Mouse (Mus musculus) intestine, postnatal 0 days (tissue): ENCODE data around the gene Tom1l1. TPM values are rescaled to one million over a fixed set of nuclear protein-coding genes. Genes with fewer than 3 reads are reported as not detected.
A peak's percentile ranks its signal among the peaks of the same experiment; 100 is the strongest.

ENCODE experiments used
- ATAC-seq: fragments of 200-750 bp; cut with Nextera tagmentation; 2 replicates; pipeline ENCODE4 v1.8.0; 2017; ENCODE audit warnings: mild to moderate bottlenecking, moderate TSS enrichment, moderate library complexity
- H3K27ac ChIP-seq: fragments of 300-500 bp; sonication (generic); 2 replicates; pipeline ENCODE4 v1.5.1; 2014; ENCODE audit warnings: mild to moderate bottlenecking, low read depth, low read length, moderate library complexity
- H3K27me3 ChIP-seq: fragments of 300-500 bp; sonication (generic); replicated peaks from 2 replicates; pipeline ENCODE4 v1.6.1; 2014; ENCODE audit warnings: low read length, mixed read lengths; ENCODE audit not compliant: control insufficient read depth, insufficient read depth
- H3K36me3 ChIP-seq: fragments of 300-500 bp; sonication (generic); 2 replicates; pipeline ENCODE4 v1.6.1; 2014; ENCODE audit warnings: mild to moderate bottlenecking, moderate library complexity; ENCODE audit not compliant: control insufficient read depth, insufficient read depth
- H3K4me1 ChIP-seq: fragments of 300-500 bp; sonication (generic); replicated peaks from 2 replicates; pipeline ENCODE4 v1.6.1; 2014; ENCODE audit warnings: antibody characterized with exemption, low read length, mixed read lengths; ENCODE audit not compliant: control insufficient read depth, insufficient read depth
- H3K4me2 ChIP-seq: fragments of 300-500 bp; sonication (generic); replicated peaks from 2 replicates; pipeline ENCODE4 v1.6.1; 2014; ENCODE audit warnings: low read depth, mild to moderate bottlenecking, moderate library complexity
- H3K4me3 ChIP-seq: fragments of 300-500 bp; sonication (generic); 2 replicates; pipeline ENCODE4 v1.5.1; 2014; ENCODE audit warnings: low read depth, low read length
- H3K9ac ChIP-seq: fragments of 300-500 bp; sonication (generic); 2 replicates; pipeline ENCODE4 v1.6.1; 2014; ENCODE audit warnings: mild to moderate bottlenecking, low read depth, low read length
- H3K9me3 ChIP-seq: fragments of 300-500 bp; sonication (generic); 2 replicates; pipeline ENCODE4 v1.6.1; 2016; ENCODE audit warnings: mixed run types; ENCODE audit not compliant: control insufficient read depth
- CTCF ChIP-seq: sonication (generic); IDR thresholded peaks from 2 replicates; pipeline ENCODE4 v1.5.1; 2016; ENCODE audit warnings: low read depth, mild to moderate bottlenecking, control low read depth, antibody characterized with exemption, moderate library complexity
- WGBS: fragments of 180-500 bp; shearing (Covaris S2); extraction: QIAGEN DNeasy Blood & Tissue Kit; methylation state at CpG from one replicate; pipeline ENCODE4 v1.1.7; 2014; 5-methylcytosine and 5-hydroxymethylcytosine counted together
- polyA plus RNA-seq: library from polyadenylated mRNA; unstranded; fragments of >200 nt; fragmentation: Nextera tagmentation; extraction: Ambion mirVana; gene quantifications from 2 replicates; pipeline ENCODE4 v1.2.1, GENCODE M21; 2015

Tom1l1 gene
- polyA plus RNA-seq, 1 experiment from 2014 or later, result 61.2 TPM

DNA sequence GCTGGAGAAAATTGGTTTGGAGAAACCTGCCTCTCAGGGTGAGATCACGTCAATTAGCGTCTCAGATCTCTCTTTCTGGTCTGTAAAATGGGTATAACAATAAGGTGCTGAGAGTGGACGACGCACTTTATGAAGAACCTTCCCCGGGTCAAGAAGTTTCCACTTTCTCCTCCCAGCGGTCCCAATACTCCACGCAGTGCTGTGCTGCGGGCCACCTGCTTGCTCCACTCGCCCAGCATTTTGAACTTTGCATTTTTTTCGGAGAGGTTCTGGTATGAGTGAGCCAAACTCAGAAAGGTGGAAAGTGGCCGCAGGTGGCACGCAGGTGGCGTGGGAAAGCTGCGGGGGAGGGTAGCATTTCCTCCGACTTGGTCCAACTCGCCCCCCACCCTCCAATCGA is 1.1 kb downstream of the Tom1l1 start:
- no peaks in the 10 kb centered on the region for H3K27me3 ChIP-seq
- H3K36me3 ChIP-seq, result peaks cover 6% of the 10 kb centered on the region; the same call in 1 of the 2 replicates
- no peaks in the 10 kb centered on the region for H3K9me3 ChIP-seq
- peak; percentile 46 for ATAC-seq
- under 1% methylated on average over 17 of the region's 17 CpGs for WGBS
- 0 out of 2 replicates have a peak, but pooled peaks cover 3% of the 10 kb centered on the region for H3K4me1 ChIP-seq
- H3K4me2 ChIP-seq, result peak overlapping the region; percentile 89
- no peak for TF ChIP-seq CTCF
- peak overlapping the region; percentile 68 for H3K27ac ChIP-seq
- peak overlapping the region; percentile 68 for H3K9ac ChIP-seq
- peak overlapping the region; percentile 86 for H3K4me3 ChIP-seq

DNA sequence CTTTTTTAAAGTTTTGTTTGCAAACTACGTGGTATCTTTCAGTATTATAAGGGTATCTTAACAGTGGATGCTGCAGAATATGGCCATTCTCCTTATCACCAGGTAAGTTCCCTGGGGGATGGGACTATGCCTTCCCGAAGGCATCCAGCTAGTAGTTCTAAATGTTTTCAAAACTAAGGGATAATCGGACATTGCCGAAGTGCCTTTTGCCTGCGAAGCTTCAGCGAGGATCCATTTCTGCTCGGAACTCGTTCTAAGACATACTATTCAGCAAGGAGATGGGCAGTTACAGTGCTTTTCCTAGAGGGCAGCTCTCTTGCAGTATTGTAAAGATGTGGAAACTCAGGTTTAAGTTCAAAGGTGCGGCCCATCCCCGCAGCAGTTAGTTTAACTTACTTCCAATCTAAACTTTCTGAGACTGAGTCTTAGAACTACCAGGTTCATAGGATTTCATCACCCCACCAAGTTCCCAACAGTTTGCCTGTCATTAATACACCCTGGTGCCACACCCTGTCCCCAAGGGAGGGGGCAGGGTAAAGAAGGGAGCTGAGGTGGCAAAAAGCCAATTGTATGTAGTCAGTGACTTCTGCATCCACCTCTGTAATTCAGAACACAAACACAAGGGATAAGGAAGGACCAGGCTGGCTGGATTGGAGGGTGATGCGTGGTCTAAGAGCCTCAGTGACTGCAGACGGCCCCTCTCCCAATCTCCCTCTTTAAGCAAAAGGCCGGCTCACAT is 1.7 kb downstream of the Tom1l1 start:
- no peak for TF ChIP-seq CTCF
- peak overlapping the region; percentile 68 for H3K27ac ChIP-seq
- no peaks in the 10 kb centered on the region for H3K27me3 ChIP-seq
- H3K9me3 ChIP-seq, result no peaks in the 10 kb centered on the region
- ATAC-seq, result peak; percentile 73
- H3K36me3 ChIP-seq, result peaks cover 10% of the 10 kb centered on the region; the same call in 1 of the 2 replicates
- peak overlapping the region; percentile 86 for H3K4me3 ChIP-seq
- H3K4me1 ChIP-seq, result 0 out of 2 replicates have a peak, but pooled peaks cover 3% of the 10 kb centered on the region
- 48% methylated on average over 13 of the region's 13 CpGs for WGBS
- H3K4me2 ChIP-seq, result peak overlapping the region; percentile 89
- H3K9ac ChIP-seq, result 0 out of 2 replicates have a peak overlapping the region, but pooled peaks have one; percentile 68

DNA sequence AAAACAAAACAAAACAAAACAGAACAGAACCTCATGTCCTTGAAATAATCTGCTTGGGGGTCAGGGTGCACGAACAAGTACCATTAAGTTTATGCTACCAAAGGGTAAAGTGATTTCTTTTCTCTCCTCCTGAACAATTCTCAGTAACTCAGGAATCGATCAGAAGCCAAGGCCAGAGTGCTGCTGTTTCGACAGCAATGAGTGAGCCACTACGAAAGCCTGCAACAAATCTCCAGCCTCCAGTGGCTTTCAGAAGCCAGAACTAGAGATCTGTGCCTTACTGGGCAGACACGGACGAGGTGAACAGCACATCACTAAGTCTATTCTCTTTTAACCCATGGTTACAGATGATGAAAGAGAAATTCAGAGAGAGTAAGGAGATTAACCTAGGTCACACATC is 3.0 kb downstream of the Tom1l1 start:
- H3K9ac ChIP-seq, result no peak overlapping the region
- WGBS, result 73% methylated on average over 6 of the region's 6 CpGs
- no peaks in the 10 kb centered on the region for H3K9me3 ChIP-seq
- TF ChIP-seq CTCF, result no peak
- no peak for ATAC-seq
- 0 out of 2 replicates have a peak, but pooled peaks cover 3% of the 10 kb centered on the region for H3K4me1 ChIP-seq
- H3K4me3 ChIP-seq, result no peak overlapping the region
- H3K36me3 ChIP-seq, result peaks cover 18% of the 10 kb centered on the region; the same call in 1 of the 2 replicates
- H3K27me3 ChIP-seq, result no peaks in the 10 kb centered on the region
- no peak overlapping the region for H3K27ac ChIP-seq
- H3K4me2 ChIP-seq, result no peak overlapping the region

DNA sequence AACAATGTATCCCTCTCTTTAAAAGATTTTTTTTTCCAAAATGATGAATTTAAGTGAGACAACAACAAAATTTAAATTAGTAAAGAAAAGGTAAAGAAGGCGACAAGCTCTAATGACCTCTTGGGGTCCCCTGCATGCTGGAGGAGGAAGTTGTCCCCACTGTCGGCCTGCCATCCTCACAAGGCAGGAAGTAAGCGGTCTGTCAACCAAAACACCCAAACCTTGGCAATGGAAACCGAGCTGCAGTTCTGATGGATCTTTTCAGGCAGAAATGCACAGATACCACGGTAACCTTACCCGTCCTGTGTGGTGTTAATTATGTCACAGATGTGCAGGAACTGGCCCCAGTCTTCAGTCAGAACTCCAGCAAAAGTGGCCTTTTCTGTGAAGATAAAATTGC is 3.4 kb downstream of the Tom1l1 start:
- Histone ChIP-seq H3K27ac (no peak overlapping the region), H3K4me3 (no peak overlapping the region), H3K4me1 (0 out of 2 replicates have a peak, but pooled peaks cover 3% of the 10 kb centered on the region), H3K36me3 (peaks cover 20% of the 10 kb centered on the region; the same call in 1 of the 2 replicates), H3K9me3 (no peaks in the 10 kb centered on the region), H3K4me2 (no peak overlapping the region), H3K27me3 (no peaks in the 10 kb centered on the region), H3K9ac (no peak overlapping the region)
- TF ChIP-seq CTCF, result no peak
- 73% methylated on average over 6 of the region's 6 CpGs for WGBS
- no peak for ATAC-seq

DNA sequence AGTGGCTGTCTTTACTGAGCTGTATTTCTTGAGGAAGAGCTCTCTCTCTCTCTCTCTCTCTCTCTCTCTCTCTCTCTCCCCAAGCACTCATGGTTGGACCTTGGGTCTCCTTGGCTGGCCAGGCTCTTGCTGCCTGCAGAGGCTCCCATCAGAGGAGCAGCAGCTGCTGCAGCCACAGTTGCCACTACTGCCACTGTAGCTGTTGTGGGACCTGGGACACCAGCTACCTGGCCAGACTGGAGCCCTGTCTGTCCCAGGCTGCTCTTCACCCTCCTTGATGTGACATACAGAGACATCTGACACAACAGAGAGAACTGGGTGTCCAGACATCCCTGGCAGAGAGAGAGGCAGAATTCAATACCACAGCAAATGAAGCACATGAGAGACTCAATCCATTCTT is 7.0 kb downstream of the Tom1l1 start:
- Histone ChIP-seq H3K4me2 (no peak overlapping the region), H3K4me3 (no peak overlapping the region), H3K9me3 (no peaks in the 10 kb centered on the region), H3K27ac (no peak overlapping the region), H3K4me1 (no peaks in the 10 kb centered on the region), H3K27me3 (no peaks in the 10 kb centered on the region), H3K9ac (no peak overlapping the region), H3K36me3 (peaks cover 20% of the 10 kb centered on the region; the same call in 1 of the 2 replicates)
- ATAC-seq, result no peak
- TF ChIP-seq CTCF, result no peak

DNA sequence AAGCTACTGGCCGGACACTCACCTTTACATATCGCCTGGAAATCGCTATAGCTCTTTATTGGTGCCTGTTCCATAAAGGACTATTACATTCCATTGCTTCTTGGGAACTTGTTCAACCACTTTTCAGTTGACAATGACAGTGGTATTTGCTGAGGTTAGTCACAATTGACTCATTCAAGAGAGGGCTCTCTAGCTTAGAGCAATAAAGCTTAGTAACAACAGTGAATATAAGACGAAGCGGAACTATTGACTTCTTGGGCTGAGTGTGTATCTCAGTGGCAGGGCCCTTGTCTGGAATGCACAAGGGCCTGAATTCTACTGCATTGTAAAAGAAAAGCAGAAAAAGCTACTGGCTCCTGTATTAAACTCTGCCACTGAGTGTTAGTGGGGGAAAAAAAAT is 9.6 kb downstream of the Tom1l1 start:
- ATAC-seq, result peak; percentile 77
- 49% methylated on average over 5 of the region's 5 CpGs for WGBS
- no peaks in the 10 kb centered on the region for H3K4me1 ChIP-seq
- H3K27ac ChIP-seq, result no peak overlapping the region
- no peak overlapping the region for H3K4me3 ChIP-seq
- no peaks in the 10 kb centered on the region for H3K9me3 ChIP-seq
- peaks cover 20% of the 10 kb centered on the region; the same call in 1 of the 2 replicates for H3K36me3 ChIP-seq
- no peak for TF ChIP-seq CTCF
- no peaks in the 10 kb centered on the region for H3K27me3 ChIP-seq
- no peak overlapping the region for H3K9ac ChIP-seq
- H3K4me2 ChIP-seq, result no peak overlapping the region
